Mouse (Mus musculus) erythroblast, embryonic 14.5 days (primary cell): Measurements from ENCODE around the gene Dars2. TPM values are rescaled to one million over a fixed set of nuclear protein-coding genes. Genes with fewer than 3 reads are reported as not detected.

Source experiments
- H3K27me3 ChIP-seq: 2 replicates; pipeline ENCODE4 v1.6.1; 2012; ENCODE audit warnings: inconsistent platforms; ENCODE audit not compliant: control insufficient read depth
- H3K36me3 ChIP-seq: 2 replicates; pipeline ENCODE4 v1.6.1; 2012; ENCODE audit warnings: mild to moderate bottlenecking, inconsistent platforms; ENCODE audit not compliant: control insufficient read depth
- H3K4me1 ChIP-seq: 2 replicates; pipeline ENCODE4 v1.6.1; 2012; ENCODE audit warnings: inconsistent platforms; ENCODE audit not compliant: control insufficient read depth
- H3K4me3 ChIP-seq: replicated peaks from 2 replicates; pipeline ENCODE3; 2012; ENCODE audit warnings: moderate library complexity, mild to moderate bottlenecking, inconsistent platforms
- H3K9me3 ChIP-seq: 2 replicates; pipeline ENCODE4 v1.6.1; 2012; ENCODE audit warnings: low read length, inconsistent platforms, mixed read lengths; ENCODE audit not compliant: control insufficient read depth
- GATA1 ChIP-seq: IDR thresholded peaks from 2 replicates; pipeline ENCODE4 v1.6.1; 2012; ENCODE audit warnings: low read length, inconsistent platforms, mixed read lengths
- TAL1 ChIP-seq: IDR thresholded peaks from 3 replicates; pipeline ENCODE4 v1.6.1; 2012; ENCODE audit warnings: low read length, inconsistent platforms, mixed read lengths
- polyA plus RNA-seq: library from polyadenylated mRNA; stranded (reverse); fragments of >175 nt; gene quantifications from 2 replicates; pipeline ENCODE4 v1.2.3, GENCODE M21; 2012

The Dars2 gene
- polyA plus RNA-seq, 1 experiment, result 0.21 TPM

GRCm38 (mm10) chr1:161057164-161057563 is 13.3 kb downstream of the Dars2 start:
- peaks cover 78% of the 10 kb centered on the region for H3K36me3 ChIP-seq
- H3K27me3 ChIP-seq, result no peaks in the 10 kb centered on the region
- no peaks in the 10 kb centered on the region for H3K9me3 ChIP-seq
- no peaks in the 10 kb centered on the region for H3K4me1 ChIP-seq
- no peak for TF ChIP-seq GATA1
- no peak for TF ChIP-seq TAL1
- no peak overlapping the region for H3K4me3 ChIP-seq

DNA sequence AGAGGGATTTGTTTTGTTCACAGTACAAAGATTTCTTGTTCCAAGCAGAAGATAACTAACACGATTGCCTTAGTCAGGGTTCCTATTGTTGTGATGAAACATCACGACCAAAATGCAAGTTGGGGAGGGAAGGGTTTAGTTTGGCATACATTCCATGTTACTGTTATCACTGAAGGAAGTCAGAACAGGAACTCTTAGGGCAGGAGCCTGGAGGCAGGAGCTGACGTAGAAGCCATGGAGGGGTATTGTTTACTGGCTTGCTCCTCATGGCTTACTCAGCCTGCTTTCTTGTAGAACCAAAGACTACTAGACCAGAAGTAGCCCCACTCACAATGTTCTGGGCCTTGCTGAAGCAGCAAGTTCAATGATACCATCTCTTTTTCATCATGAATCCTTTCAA is 23.5 kb downstream of the Dars2 start:
- no peaks in the 10 kb centered on the region for H3K9me3 ChIP-seq
- H3K36me3 ChIP-seq, result peaks cover 91% of the 10 kb centered on the region
- no peak overlapping the region for H3K4me3 ChIP-seq
- TF ChIP-seq GATA1 (no peak), TAL1 (no peak)
- no peaks in the 10 kb centered on the region for H3K4me1 ChIP-seq
- no peaks in the 10 kb centered on the region for H3K27me3 ChIP-seq

DNA sequence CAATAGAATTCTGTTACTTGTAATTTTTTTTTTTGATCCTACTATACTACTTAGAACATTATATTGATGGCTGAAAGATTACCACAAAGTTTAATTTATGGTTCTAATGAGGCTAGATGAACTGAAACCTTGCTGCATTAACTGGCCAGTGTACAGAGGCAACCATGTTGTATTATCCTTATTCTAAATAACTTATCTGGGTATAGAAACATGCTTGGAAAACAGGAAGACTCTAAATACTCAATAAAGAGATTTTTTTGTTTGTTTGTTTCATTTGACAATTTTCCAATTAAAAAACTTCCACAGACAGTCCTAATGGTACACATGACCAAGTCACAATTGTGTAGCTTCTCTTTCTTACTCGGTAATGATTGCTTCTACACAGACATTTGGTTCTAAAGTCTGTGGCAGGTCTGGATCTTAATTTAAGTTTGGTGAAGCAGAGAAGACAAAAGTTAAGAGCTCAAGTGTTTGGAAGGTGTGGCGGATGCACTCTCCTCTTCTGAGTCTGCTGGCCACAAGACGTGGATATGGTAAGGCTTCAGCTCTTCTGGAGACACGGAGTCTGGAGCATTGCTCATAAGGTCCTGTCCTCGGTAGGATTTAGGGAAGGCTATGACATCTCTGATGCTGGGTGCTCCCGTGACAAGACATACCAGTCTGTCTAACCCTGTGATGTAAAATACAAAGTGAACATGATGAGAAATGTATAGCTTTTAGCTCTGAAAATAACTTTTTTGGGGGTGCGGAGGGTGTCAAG is 29.0 kb downstream of the Dars2 start:
- H3K4me1 ChIP-seq, result peaks cover 30% of the 10 kb centered on the region
- H3K9me3 ChIP-seq, result no peaks in the 10 kb centered on the region
- H3K36me3 ChIP-seq, result peaks cover 96% of the 10 kb centered on the region
- no peak overlapping the region for H3K4me3 ChIP-seq
- H3K27me3 ChIP-seq, result no peaks in the 10 kb centered on the region
- TF ChIP-seq GATA1 (no peak), TAL1 (no peak)

GRCm38 (mm10) chr1:161040855-161041254 is 29.6 kb downstream of the Dars2 start:
- Histone ChIP-seq H3K4me3 (no peak overlapping the region), H3K9me3 (no peaks in the 10 kb centered on the region), H3K4me1 (peaks cover 35% of the 10 kb centered on the region), H3K36me3 (peaks cover 96% of the 10 kb centered on the region), H3K27me3 (no peaks in the 10 kb centered on the region)
- TF ChIP-seq GATA1, result no peak
- no peak for TF ChIP-seq TAL1

GRCm38 (mm10) chr1:161040426-161040770 is 30.1 kb downstream of the Dars2 start:
- H3K36me3 ChIP-seq, result peaks cover 96% of the 10 kb centered on the region
- TF ChIP-seq GATA1, result no peak
- no peak for TF ChIP-seq TAL1

GRCm38 (mm10) chr1:161039741-161040425 is 30.6 kb downstream of the Dars2 start:
- H3K36me3 ChIP-seq, result peaks cover 94% of the 10 kb centered on the region
- no peaks in the 10 kb centered on the region for H3K27me3 ChIP-seq
- TF ChIP-seq TAL1 (no peak), GATA1 (no peak)
- no peak overlapping the region for H3K4me3 ChIP-seq
- peaks cover 41% of the 10 kb centered on the region for H3K4me1 ChIP-seq
- no peaks in the 10 kb centered on the region for H3K9me3 ChIP-seq

More at GRCm38 (mm10) chr1:161040426-161040770, 30.1 kb downstream of the Dars2 start:
- Histone ChIP-seq H3K4me3 (no peak overlapping the region), H3K27me3 (no peaks in the 10 kb centered on the region), H3K4me1 (peaks cover 38% of the 10 kb centered on the region), H3K9me3 (no peaks in the 10 kb centered on the region)

DNA sequence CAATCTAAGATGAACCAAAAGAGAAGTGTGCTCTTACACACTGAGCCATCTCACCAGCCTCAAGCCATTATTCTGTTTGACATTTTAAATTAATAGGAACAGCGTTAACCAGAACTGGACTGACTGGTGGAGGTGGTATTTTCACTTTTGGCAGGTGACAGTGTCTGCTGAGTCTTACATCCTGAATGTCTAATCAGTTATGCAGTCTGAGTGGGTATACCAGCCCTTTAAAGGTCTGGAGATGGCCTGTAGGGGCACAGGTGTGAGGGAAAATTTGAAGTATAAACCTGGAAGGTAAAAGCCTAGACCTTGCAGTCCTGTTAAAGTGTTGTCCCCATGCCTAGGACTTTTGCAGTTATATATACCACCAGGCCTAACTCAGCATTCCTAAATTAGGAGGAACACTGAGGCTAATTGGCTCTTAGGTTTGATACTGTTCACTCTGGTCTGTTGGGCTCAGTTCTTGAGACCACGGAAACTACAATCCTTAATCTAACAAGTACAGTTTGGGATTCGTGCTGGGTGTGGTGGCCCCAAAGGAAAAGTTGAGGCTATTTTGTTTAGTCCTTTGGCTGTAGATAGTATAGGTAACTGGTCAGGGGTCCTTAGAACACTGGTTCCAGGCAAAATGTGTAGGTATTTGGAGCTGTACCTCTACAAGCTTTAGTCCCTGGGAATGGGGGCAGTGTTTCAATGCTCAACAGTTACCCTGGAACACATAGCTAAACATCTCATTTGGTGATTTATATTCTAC is 31.3 kb downstream of the Dars2 start:
- H3K4me1 ChIP-seq, result peaks cover 46% of the 10 kb centered on the region
- H3K36me3 ChIP-seq, result peaks cover 88% of the 10 kb centered on the region
- H3K27me3 ChIP-seq, result no peaks in the 10 kb centered on the region
- TF ChIP-seq GATA1, result no peak
- no peak for TF ChIP-seq TAL1
- H3K9me3 ChIP-seq, result no peaks in the 10 kb centered on the region
- no peak overlapping the region for H3K4me3 ChIP-seq

DNA sequence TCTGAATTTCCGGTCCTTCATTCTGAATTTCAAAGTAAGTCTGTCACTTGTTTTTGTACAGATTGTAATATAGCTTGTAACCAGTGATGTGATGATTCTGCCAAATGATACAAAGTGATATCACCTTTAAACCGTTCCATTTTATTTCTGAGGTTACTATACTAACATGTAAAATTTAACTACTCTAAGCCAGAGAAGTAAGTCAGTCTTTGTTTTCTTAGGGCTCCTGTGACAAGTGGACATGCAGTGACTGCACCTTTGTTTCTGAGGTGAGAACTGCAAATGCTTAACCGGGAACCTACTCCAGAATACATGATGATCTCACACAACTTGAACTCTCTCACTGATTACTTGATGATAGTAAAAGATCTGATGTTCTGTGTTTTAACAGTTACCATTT is 32.5 kb downstream of the Dars2 start:
- no peak for TF ChIP-seq TAL1
- no peak for TF ChIP-seq GATA1
- peaks cover 57% of the 10 kb centered on the region for H3K4me1 ChIP-seq

GRCm38 (mm10) chr1:161037599-161037998 is 32.9 kb downstream of the Dars2 start:
- H3K9me3 ChIP-seq, result no peaks in the 10 kb centered on the region
- TF ChIP-seq TAL1 (no peak), GATA1 (no peak)
- H3K36me3 ChIP-seq, result peaks cover 74% of the 10 kb centered on the region
- H3K4me1 ChIP-seq, result peaks cover 60% of the 10 kb centered on the region
- H3K4me3 ChIP-seq, result peak overlapping the region; percentile 97
- H3K27me3 ChIP-seq, result no peaks in the 10 kb centered on the region

More for the DNA sequence above, 32.5 kb downstream of the Dars2 start:
- Histone ChIP-seq H3K27me3 (no peaks in the 10 kb centered on the region), H3K9me3 (no peaks in the 10 kb centered on the region), H3K4me3 (peak overlapping the region; percentile 97), H3K36me3 (peaks cover 77% of the 10 kb centered on the region)
